Comparison of ENCODE assay signal across 8 mouse cellular contexts in the genomic region with DNA sequence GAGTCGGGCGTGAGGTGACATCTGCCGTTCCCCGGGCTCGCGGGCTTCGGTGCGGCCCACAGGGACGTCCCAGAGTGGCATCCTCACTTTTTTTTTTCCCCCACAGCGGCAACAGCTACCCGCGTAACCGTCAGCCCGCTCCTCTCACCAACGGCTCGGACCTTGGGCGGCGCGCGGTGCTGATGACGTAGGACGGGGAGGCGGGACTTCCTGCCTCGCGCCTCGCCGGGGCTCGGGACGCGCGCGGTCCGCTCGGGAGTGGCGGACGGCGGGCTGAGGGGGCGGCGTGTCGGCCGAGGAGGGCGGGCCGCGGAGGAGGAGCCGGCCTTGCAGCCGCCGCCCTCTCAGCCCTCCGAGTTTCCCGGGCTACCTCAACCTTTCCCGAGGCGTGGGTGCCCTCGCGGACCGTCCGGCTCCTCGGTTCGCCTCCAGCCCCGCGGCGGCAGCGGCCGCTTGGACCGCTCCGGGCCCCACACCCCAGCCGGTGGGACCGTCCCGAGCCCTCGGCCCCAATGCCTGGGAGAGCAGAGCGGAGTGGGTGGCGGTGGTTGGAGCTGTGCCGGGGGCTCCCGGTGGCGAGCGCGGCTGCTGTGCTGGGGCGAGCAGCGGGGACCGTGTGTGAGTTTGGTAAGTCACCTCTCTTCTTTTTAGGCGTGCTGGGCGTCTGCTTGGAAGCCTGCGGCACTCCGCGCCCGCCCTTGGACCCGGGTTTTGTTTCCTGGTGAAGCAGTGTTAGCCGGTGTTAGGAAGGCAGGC. TPM values are rescaled to one million over a fixed set of nuclear protein-coding genes. Genes with fewer than 3 reads are reported as not detected.
DNase-seq lines count a peak whose midpoint lies in the region; ATAC-seq and TF ChIP-seq lines count a peak whose summit lies in the region.

A gene (plus strand): TSS at position 235 of the 756 bp plus-strand sequence.

- H3K27me3 ChIP-seq in forebrain, embryonic 13.5 days = no peaks in the 10 kb centered on the region
- no peaks in the 10 kb centered on the region for H3K27me3 ChIP-seq in liver, embryonic 16.5 days (ENCODE audit: control insufficient read depth, insufficient read depth, low read depth, low read length)
- no peaks in the 10 kb centered on the region for H3K27me3 ChIP-seq in neural tube, embryonic 12.5 days (replicated peaks)
- H3K27me3 ChIP-seq in stomach, postnatal 0 days (ENCODE audit: control insufficient read depth, insufficient read depth, low read length) = no peaks in the 10 kb centered on the region

- peak within 1 kb of the TSS; percentile 93 for H3K4me3 ChIP-seq in forebrain, embryonic 13.5 days
- H3K4me3 ChIP-seq in liver, embryonic 16.5 days (ENCODE audit: low read depth, low read length) = peak within 1 kb of the TSS; percentile 96
- peak within 1 kb of the TSS; percentile 94 for H3K4me3 ChIP-seq in neural tube, embryonic 12.5 days
- peak within 1 kb of the TSS; percentile 87 for H3K4me3 ChIP-seq in stomach, postnatal 0 days (ENCODE audit: low read depth, low read length)

- under 1% methylated on average over 63 of the region's 86 CpGs for WGBS in forebrain, embryonic 13.5 days
- WGBS in large intestine, adult 2 months = 1% methylated on average over 86 of the region's 86 CpGs
- WGBS in liver, embryonic 16.5 days (ENCODE audit: insufficient replicate concordance) = under 1% methylated on average over 83 of the region's 86 CpGs
- under 1% methylated on average over 86 of the region's 86 CpGs for WGBS in neural tube, embryonic 12.5 days
- under 1% methylated on average over 82 of the region's 86 CpGs for WGBS in stomach, postnatal 0 days

- TF ChIP-seq CTCF in stomach, postnatal 0 days (IDR thresholded peaks at IDR 0.05; ENCODE audit: low read depth) = no peak; the same call in 1 of the 2 replicates

- H3K4me1 ChIP-seq in forebrain, embryonic 13.5 days = peaks cover 19% of the 10 kb centered on the region
- peaks cover 13% of the 10 kb centered on the region for H3K4me1 ChIP-seq in liver, embryonic 16.5 days (ENCODE audit: control insufficient read depth, low read depth, low read length)
- H3K4me1 ChIP-seq in neural tube, embryonic 12.5 days = peaks cover 15% of the 10 kb centered on the region
- H3K4me1 ChIP-seq in stomach, postnatal 0 days (replicated peaks; ENCODE audit: control insufficient read depth, insufficient read depth) = no peaks in the 10 kb centered on the region

- TF ChIP-seq EP300 in stomach, postnatal 0 days (optimal IDR thresholded peaks at IDR 0.05) = no peak

- peak within 1 kb of the TSS; percentile 86 for H3K4me2 ChIP-seq in forebrain, embryonic 13.5 days
- peak within 1 kb of the TSS; percentile 97 for H3K4me2 ChIP-seq in liver, embryonic 16.5 days (ENCODE audit: low read depth, low read length)
- H3K4me2 ChIP-seq in neural tube, embryonic 12.5 days (replicated peaks) = peak within 1 kb of the TSS; percentile 90
- H3K4me2 ChIP-seq in stomach, postnatal 0 days (replicated peaks; ENCODE audit: low read depth) = peak within 1 kb of the TSS; percentile 71

- no peaks in the 10 kb centered on the region for H3K9me3 ChIP-seq in forebrain, embryonic 13.5 days (replicated peaks)
- no peaks in the 10 kb centered on the region for H3K9me3 ChIP-seq in liver, embryonic 16.5 days (replicated peaks; ENCODE audit: control insufficient read depth, low read length)
- no peaks in the 10 kb centered on the region for H3K9me3 ChIP-seq in neural tube, embryonic 12.5 days
- no peaks in the 10 kb centered on the region for H3K9me3 ChIP-seq in stomach, postnatal 0 days (ENCODE audit: control insufficient read depth, low read length)

- 0 out of 2 replicates have a peak, but pooled peaks cover 2% of the 10 kb centered on the region for H3K36me3 ChIP-seq in forebrain, embryonic 13.5 days (ENCODE audit: poor library complexity, severe bottlenecking)
- H3K36me3 ChIP-seq in liver, embryonic 16.5 days (ENCODE audit: control insufficient read depth, insufficient read depth) = no peaks in the 10 kb centered on the region
- no peaks in the 10 kb centered on the region for H3K36me3 ChIP-seq in neural tube, embryonic 12.5 days
- no peaks in the 10 kb centered on the region for H3K36me3 ChIP-seq in stomach, postnatal 0 days (ENCODE audit: control insufficient read depth, insufficient read depth, low read length)

- peak within 1 kb of the TSS; percentile 87 for H3K27ac ChIP-seq in forebrain, embryonic 13.5 days
- H3K27ac ChIP-seq in liver, embryonic 16.5 days (ENCODE audit: low read length) = peak within 1 kb of the TSS; percentile 96
- H3K27ac ChIP-seq in neural tube, embryonic 12.5 days = peak within 1 kb of the TSS; percentile 80
- H3K27ac ChIP-seq in stomach, postnatal 0 days (replicated peaks) = peak within 1 kb of the TSS; percentile 96

- ATAC-seq in cerebellum, adult (ENCODE audit: insufficient number of reproducible peaks, low FRiP score, low TSS enrichment) = peak; percentile 98
- ATAC-seq in forebrain, embryonic 13.5 days = peak; percentile 98
- ATAC-seq in liver, embryonic 16.5 days (ENCODE audit: low read depth) = peak; percentile 97
- peak; percentile 96 for ATAC-seq in neural tube, embryonic 12.5 days (ENCODE audit: low FRiP score, low read depth)
- peak; percentile 99 for ATAC-seq in stomach, postnatal 0 days (ENCODE audit: low FRiP score, low TSS enrichment)

- intact Hi-C loops in heart, postnatal 10 days (cut with DNase I) = no loop called here

- H3K9ac ChIP-seq in forebrain, embryonic 13.5 days = peak within 1 kb of the TSS; percentile 95
- peak within 1 kb of the TSS; percentile 98 for H3K9ac ChIP-seq in liver, embryonic 16.5 days (ENCODE audit: low read depth, low read length)
- H3K9ac ChIP-seq in neural tube, embryonic 12.5 days = peak within 1 kb of the TSS; percentile 90
- peak within 1 kb of the TSS; percentile 96 for H3K9ac ChIP-seq in stomach, postnatal 0 days (ENCODE audit: low read length)

- peak; percentile 82 for DNase-seq in ES-CJ7 (ENCODE audit: low read depth, low spot score)
- DNase-seq in heart, postnatal 10 days = peak; percentile 95 to 96
- peak; percentile 55 for DNase-seq in large intestine, adult 2 months (ENCODE audit: low read depth, low spot score)
- peak; percentile 96 for DNase-seq in stomach, postnatal 0 days (ENCODE audit: low spot score)

RNA-seq across cellular contexts. Expression of the gene that starts here (rescaled TPM):
- 21.9 and 23.8 TPM in 2 replicates for polyA plus RNA-seq in forebrain, embryonic 13.5 days (2015; fragmentation: Nextera tagmentation; extraction: Ambion mirVana)
- 10 to 100 TPM; 23.8 to 25.0 TPM for total RNA-seq in heart, postnatal 10 days (2021)
- polyA plus RNA-seq in large intestine, adult 2 months (2012; rRNA removed) = 1.4 and 2.2 TPM in 2 replicates
- polyA plus RNA-seq in liver, embryonic 16.5 days (2015; fragmentation: Nextera tagmentation; extraction: Ambion mirVana) = 5.4 and 7.2 TPM in 2 replicates
- 24.4 TPM in 2 replicates for polyA plus RNA-seq in neural tube, embryonic 12.5 days (2016; fragmentation: Nextera tagmentation; extraction: Ambion mirVana)
- 9.1 and 9.9 TPM in 2 replicates for polyA plus RNA-seq in stomach, postnatal 0 days (2015; fragmentation: Nextera tagmentation; extraction: Ambion mirVana)

Comparison
In these comparisons a context has a peak if more than half of its experiments do, and no peak if none do; other contexts are left out.
1. Peak in every context shown above with its lines: DNase-seq, ATAC-seq, H3K4me3 ChIP-seq and H3K27ac ChIP-seq.